Mouse (Mus musculus) embryonic facial prominence, embryonic 14.5 days (tissue): Measurements from ENCODE around the gene Cep128. TPM values are rescaled to one million over a fixed set of nuclear protein-coding genes. Genes with fewer than 3 reads are reported as not detected.

Source experiments
- ATAC-seq: fragments of 200-750 bp; cut with Nextera tagmentation; 2 replicates; pipeline ENCODE4 v1.8.0; 2017; ENCODE audit warnings: low read depth, moderate number of reproducible peaks, moderate TSS enrichment
- DNase-seq: peaks from one replicate; pipeline ENCODE4 v3.0.0-alpha.2; 2015; ENCODE audit warnings: low spot score
- H3K27ac ChIP-seq: fragments of 300-500 bp; sonication (generic); replicated peaks from 2 replicates; pipeline ENCODE4 v1.5.1; 2014; ENCODE audit warnings: low read depth, mild to moderate bottlenecking, low read length, moderate library complexity
- H3K27me3 ChIP-seq: fragments of 300-500 bp; sonication (generic); replicated peaks from 2 replicates; pipeline ENCODE4 v1.6.1; 2014; ENCODE audit warnings: low read length; ENCODE audit not compliant: control insufficient read depth, insufficient read depth
- H3K36me3 ChIP-seq: fragments of 300-500 bp; sonication (generic); 2 replicates; pipeline ENCODE4 v1.6.1; 2014; ENCODE audit warnings: low read length, mixed read lengths; ENCODE audit not compliant: control insufficient read depth, insufficient read depth
- H3K4me1 ChIP-seq: fragments of 300-500 bp; sonication (generic); 2 replicates; pipeline ENCODE4 v1.6.1; 2014; ENCODE audit warnings: antibody characterized with exemption, low read length; ENCODE audit not compliant: control insufficient read depth, insufficient read depth
- H3K4me2 ChIP-seq: fragments of 300-500 bp; sonication (generic); 2 replicates; pipeline ENCODE4 v1.6.1; 2014; ENCODE audit warnings: low read depth, mild to moderate bottlenecking, low read length, moderate library complexity, mixed read lengths
- H3K4me3 ChIP-seq: fragments of 300-500 bp; sonication (generic); 2 replicates; pipeline ENCODE4 v1.5.1; 2014; ENCODE audit warnings: low read depth, mild to moderate bottlenecking, low read length
- H3K9ac ChIP-seq: fragments of 300-500 bp; sonication (generic); 2 replicates; pipeline ENCODE4 v1.6.1; 2014; ENCODE audit warnings: low read depth, mild to moderate bottlenecking, low read length, moderate library complexity, mixed read lengths
- H3K9me3 ChIP-seq: fragments of 300-500 bp; sonication (generic); 2 replicates; pipeline ENCODE4 v1.6.1; 2016; ENCODE audit warnings: low read length; ENCODE audit not compliant: control insufficient read depth
- WGBS: fragments of 180-500 bp; shearing (Covaris S2); extraction: QIAGEN DNeasy Blood & Tissue Kit; methylation state at CpG from one replicate; pipeline ENCODE4 v1.1.7; 2014; 5-methylcytosine and 5-hydroxymethylcytosine counted together
- polyA plus RNA-seq: library from polyadenylated mRNA; unstranded; fragments of >200 nt; fragmentation: Nextera tagmentation; extraction: Ambion mirVana; gene quantifications from 2 replicates; pipeline ENCODE4 v1.2.1, GENCODE M21; 2014

The Cep128 gene
- polyA plus RNA-seq, 1 experiment from 2014 or later: 8.2 TPM

- Histone ChIP-seq H3K27ac (no peak overlapping the region), H3K36me3 (no peaks in the 10 kb centered on the region), H3K9ac (no peak overlapping the region), H3K4me2 (no peak overlapping the region), H3K9me3 (no peaks in the 10 kb centered on the region), H3K27me3 (no peaks in the 10 kb centered on the region), H3K4me1 (no peaks in the 10 kb centered on the region), H3K4me3 (no peak overlapping the region)
- 80% methylated on average over 3 of the region's 3 CpGs for WGBS
- DNase-seq: no peak
- ATAC-seq: no peak
Observed at GRCm38 (mm10) chr12:91149152-91149551, 235.1 kb downstream of the Cep128 start.

- H3K36me3 ChIP-seq: no peaks in the 10 kb centered on the region
- WGBS: 85% methylated on average over 8 of the region's 8 CpGs
- no peak for ATAC-seq
Observed at GRCm38 (mm10) chr12:91134740-91135517, 249.3 kb downstream of the Cep128 start.

DNA sequence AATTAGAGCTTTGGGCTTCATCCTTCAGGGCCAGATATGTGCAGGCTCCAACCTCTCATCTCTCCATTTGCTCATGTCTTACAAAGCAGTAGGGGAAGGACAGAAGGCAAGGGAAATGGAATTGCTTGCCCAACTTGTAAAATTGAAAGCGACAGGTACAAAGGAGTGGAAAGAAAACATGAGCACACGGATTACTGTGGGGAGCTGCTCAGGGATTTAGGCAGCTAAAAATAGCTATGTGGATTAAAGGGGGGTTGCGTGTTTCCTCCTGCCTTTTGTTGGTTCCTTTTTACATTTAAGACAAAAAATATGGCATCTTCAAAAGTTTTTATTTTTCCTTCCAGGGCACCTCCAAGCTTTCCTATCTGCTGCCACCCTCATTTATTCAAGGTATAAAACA is 269.2 kb downstream of the Cep128 start:
- Histone ChIP-seq H3K4me2 (no peak overlapping the region), H3K36me3 (no peaks in the 10 kb centered on the region), H3K4me3 (no peak overlapping the region), H3K4me1 (0 out of 2 replicates have a peak, but pooled peaks cover 3% of the 10 kb centered on the region), H3K9ac (no peak overlapping the region), H3K27ac (0 out of 2 replicates have a peak overlapping the region, but pooled peaks have one; percentile 25), H3K27me3 (no peaks in the 10 kb centered on the region), H3K9me3 (no peaks in the 10 kb centered on the region)
- 36% methylated on average over 3 of the region's 3 CpGs for WGBS
- DNase-seq: peak; percentile 47
- ATAC-seq: peak; percentile 65; the same call in 1 of the 2 replicates

More at GRCm38 (mm10) chr12:91134740-91135517, 249.3 kb downstream of the Cep128 start:
- no peak overlapping the region for H3K4me3 ChIP-seq
- no peak overlapping the region for H3K27ac ChIP-seq
- no peak for DNase-seq
- no peaks in the 10 kb centered on the region for H3K27me3 ChIP-seq
- no peaks in the 10 kb centered on the region for H3K4me1 ChIP-seq
- no peak overlapping the region for H3K9ac ChIP-seq
- H3K4me2 ChIP-seq: no peak overlapping the region
- H3K9me3 ChIP-seq: no peaks in the 10 kb centered on the region

DNA sequence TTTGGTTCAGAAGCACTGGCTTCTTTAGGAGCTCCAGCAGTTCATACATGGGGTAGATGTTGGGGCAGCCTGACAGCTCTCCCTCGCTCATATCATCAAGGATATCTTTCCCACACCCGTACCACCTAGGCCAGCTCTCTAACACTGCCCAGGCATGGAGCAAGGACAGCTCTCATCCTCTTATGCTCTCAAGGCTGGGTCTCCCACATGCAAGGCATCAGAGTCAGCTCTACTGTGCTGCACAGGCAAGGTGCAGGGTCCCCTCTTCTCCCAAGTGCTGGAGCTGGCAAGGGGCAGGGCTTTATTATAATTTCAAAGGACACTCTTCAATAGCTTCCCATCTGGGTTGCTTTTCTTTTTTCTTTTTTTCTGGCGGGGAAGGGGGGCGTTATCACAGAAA is 280.9 kb downstream of the Cep128 start:
- Histone ChIP-seq H3K4me3 (no peak overlapping the region), H3K4me1 (peaks cover 5% of the 10 kb centered on the region), H3K4me2 (no peak overlapping the region), H3K9me3 (no peaks in the 10 kb centered on the region), H3K27me3 (no peaks in the 10 kb centered on the region), H3K36me3 (no peaks in the 10 kb centered on the region), H3K27ac (no peak overlapping the region), H3K9ac (no peak overlapping the region)
- ATAC-seq (no peak), DNase-seq (no peak)
- 68% methylated on average over 4 of the region's 4 CpGs for WGBS

- Histone ChIP-seq H3K9me3 (no peaks in the 10 kb centered on the region), H3K27ac (no peak overlapping the region), H3K4me1 (peaks cover 5% of the 10 kb centered on the region), H3K9ac (no peak overlapping the region), H3K27me3 (no peaks in the 10 kb centered on the region), H3K36me3 (no peaks in the 10 kb centered on the region), H3K4me2 (no peak overlapping the region), H3K4me3 (no peak overlapping the region)
- ATAC-seq: no peak
- 76% methylated on average over 6 of the region's 6 CpGs for WGBS
- DNase-seq: no peak
Observed at GRCm38 (mm10) chr12:91097869-91098268, 286.3 kb downstream of the Cep128 start.

- ATAC-seq: peak; percentile 79; the same call in 1 of the 2 replicates
- H3K4me2 ChIP-seq: no peak overlapping the region
- no peaks in the 10 kb centered on the region for H3K9me3 ChIP-seq
- peak; percentile 53 for DNase-seq
- H3K36me3 ChIP-seq: no peaks in the 10 kb centered on the region
- H3K9ac ChIP-seq: no peak overlapping the region
- 77% methylated on average over 6 of the region's 6 CpGs for WGBS
- no peaks in the 10 kb centered on the region for H3K27me3 ChIP-seq
- H3K4me1 ChIP-seq: no peaks in the 10 kb centered on the region
- H3K4me3 ChIP-seq: no peak overlapping the region
- H3K27ac ChIP-seq: no peak overlapping the region
Observed at GRCm38 (mm10) chr12:91096197-91096596, 288.0 kb downstream of the Cep128 start.

DNA sequence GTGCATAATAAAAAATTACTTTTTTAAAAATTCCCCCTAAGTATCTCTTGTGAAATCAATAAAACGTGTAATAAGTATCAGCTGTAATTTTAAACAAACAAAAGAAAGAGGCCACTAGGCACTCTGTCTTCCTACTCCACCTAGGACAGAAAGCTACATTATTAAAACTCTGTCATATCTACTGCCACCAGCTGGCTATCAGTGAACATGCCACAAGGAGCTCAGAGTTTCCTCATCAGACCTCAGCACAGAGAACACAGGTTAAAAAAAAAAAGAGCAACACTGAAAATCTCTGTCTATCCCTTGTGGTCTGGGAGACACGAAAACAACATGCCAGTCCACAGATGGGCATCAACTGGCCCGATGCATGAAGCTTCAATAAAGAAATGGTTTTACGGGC is 295.9 kb downstream of the Cep128 start:
- H3K27me3 ChIP-seq: no peaks in the 10 kb centered on the region
- H3K4me3 ChIP-seq: no peak overlapping the region
- no peak overlapping the region for H3K4me2 ChIP-seq
- ATAC-seq (no peak), DNase-seq (no peak)
- WGBS: 80% methylated on average over 4 of the region's 4 CpGs
- H3K9ac ChIP-seq: no peak overlapping the region
- no peaks in the 10 kb centered on the region for H3K4me1 ChIP-seq
- no peaks in the 10 kb centered on the region for H3K36me3 ChIP-seq
- no peaks in the 10 kb centered on the region for H3K9me3 ChIP-seq
- H3K27ac ChIP-seq: no peak overlapping the region

DNA sequence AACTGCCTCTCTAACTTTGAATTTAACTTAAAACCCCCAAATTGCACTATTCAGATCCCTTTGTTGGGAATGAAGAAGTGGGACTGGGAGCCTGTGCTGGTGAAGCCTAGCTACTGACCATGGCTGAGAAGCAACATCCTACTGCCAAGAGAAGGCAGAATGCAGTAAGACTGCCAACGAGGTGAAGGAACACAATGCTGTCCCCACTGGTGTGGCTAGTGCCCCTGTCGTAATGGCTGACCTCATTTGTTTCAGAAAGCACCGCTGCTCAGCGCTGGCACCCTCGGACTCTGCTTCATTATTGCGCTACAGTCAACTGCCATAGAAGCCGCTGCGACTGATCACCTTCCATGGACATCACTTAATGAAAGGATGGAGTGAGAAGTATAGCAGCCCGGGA is 298.2 kb downstream of the Cep128 start:
- H3K4me3 ChIP-seq: no peak overlapping the region
- DNase-seq: no peak
- H3K9ac ChIP-seq: no peak overlapping the region
- 96% methylated on average over 9 of the region's 9 CpGs for WGBS
- no peaks in the 10 kb centered on the region for H3K9me3 ChIP-seq
- H3K27me3 ChIP-seq: no peaks in the 10 kb centered on the region
- no peak overlapping the region for H3K4me2 ChIP-seq
- H3K36me3 ChIP-seq: no peaks in the 10 kb centered on the region
- H3K27ac ChIP-seq: no peak overlapping the region
- no peak for ATAC-seq
- no peaks in the 10 kb centered on the region for H3K4me1 ChIP-seq

- H3K27ac ChIP-seq: no peak overlapping the region
- H3K9ac ChIP-seq: no peak overlapping the region
- no peak overlapping the region for H3K4me3 ChIP-seq
- DNase-seq (no peak), ATAC-seq (no peak)
- 89% methylated on average over 5 of the region's 5 CpGs for WGBS
- no peaks in the 10 kb centered on the region for H3K27me3 ChIP-seq
- H3K9me3 ChIP-seq: no peaks in the 10 kb centered on the region
- no peaks in the 10 kb centered on the region for H3K36me3 ChIP-seq
- H3K4me2 ChIP-seq: no peak overlapping the region
- no peaks in the 10 kb centered on the region for H3K4me1 ChIP-seq
Observed at GRCm38 (mm10) chr12:91075600-91075999, 308.6 kb downstream of the Cep128 start.
